Mouse (Mus musculus) Patski (cell line): ENCODE measurements around the gene Nosip. TPM values are rescaled to one million over a fixed set of nuclear protein-coding genes. Genes with fewer than 3 reads are reported as not detected.

Experiments
- ATAC-seq: fragments of 100-300 bp; one replicate; pipeline ENCODE4 v1.8.0; 2021
- CTCF ChIA-PET: fragments of 350-600 bp; sonication (Branson Sonifier 250); formaldehyde crosslinking; loops from one replicate; lab custom pipeline; 2022; ENCODE audit warnings: inconsistent platforms; lab: Charles Lee
- POLR2A ChIA-PET: fragments of 350-600 bp; sonication (Branson Sonifier 250); formaldehyde crosslinking; loops from one replicate; lab custom pipeline; 2022; ENCODE audit warnings: antibody characterized with exemption, inconsistent platforms; lab: Charles Lee
- DNase-seq: peaks from one replicate; pipeline ENCODE4 v3.0.0-alpha.2; 2011; ENCODE audit warnings: low read depth, low spot score
- H3K27me3 ChIP-seq: fragments of 371-371 bp; one replicate; pipeline ENCODE4 v1.5.1; 2021
- CTCF ChIP-seq: fragments of 100-300 bp; IDR thresholded peaks from one replicate; pipeline ENCODE4 v1.5.1; 2021
- in situ Hi-C: fragments of 300-500 bp; cut with MboI; formaldehyde crosslinking; loops from 3 replicates; pipeline ENCODE4 v1.11.1; 2018; ENCODE audit warnings: low pct_unique_long_range_greater_than_20kb, mixed read lengths
- polyA plus RNA-seq: library from polyadenylated mRNA; unstranded; gene quantifications from one replicate; pipeline ENCODE4 v1.2.3, GENCODE M21; 2021

Nosip gene
- polyA plus RNA-seq, 1 experiment from 2014 or later = 77.4 TPM

GRCm38 (mm10) chr7:45056329-45056971, 5.8 kb upstream of the Nosip start:
- DNase-seq (no peak), ATAC-seq (no peak)
- POLR2A ChIA-PET = interaction anchor here (1.0 kb wide), 1 partner anchor 42 kb away, joined by 3 read pairs; no protein-coding TSS in a partner anchor
- H3K27me3 ChIP-seq = no peaks in the 10 kb centered on the region
- CTCF ChIA-PET = no interaction called here
- TF ChIP-seq CTCF = no peak
- in situ Hi-C loops = no loop called here

DNA sequence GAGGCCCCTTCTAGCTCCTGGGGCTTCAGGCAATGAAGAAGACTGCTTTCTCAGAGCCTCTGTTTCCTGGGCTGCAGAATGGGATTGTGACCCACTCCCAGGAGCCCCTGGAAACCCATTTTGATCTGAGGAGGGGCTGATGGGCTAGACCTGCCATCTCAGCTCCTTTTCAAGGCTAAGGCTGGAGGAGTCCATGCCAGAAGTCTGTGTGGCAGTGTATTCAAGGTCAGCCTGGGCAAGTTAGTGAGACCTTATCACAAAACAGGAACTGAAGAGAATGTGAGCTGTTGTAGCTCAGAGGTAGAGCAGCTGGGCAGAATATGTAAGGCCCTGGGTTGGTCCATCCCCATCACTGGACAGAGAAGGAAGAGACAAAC, 5.3 kb upstream of the Nosip start:
- CTCF ChIA-PET = no interaction called here
- TF ChIP-seq CTCF = no peak
- ATAC-seq (no peak), DNase-seq (no peak)
- POLR2A ChIA-PET = no interaction called here
- H3K27me3 ChIP-seq = no peaks in the 10 kb centered on the region
- in situ Hi-C loops = no loop called here

DNA sequence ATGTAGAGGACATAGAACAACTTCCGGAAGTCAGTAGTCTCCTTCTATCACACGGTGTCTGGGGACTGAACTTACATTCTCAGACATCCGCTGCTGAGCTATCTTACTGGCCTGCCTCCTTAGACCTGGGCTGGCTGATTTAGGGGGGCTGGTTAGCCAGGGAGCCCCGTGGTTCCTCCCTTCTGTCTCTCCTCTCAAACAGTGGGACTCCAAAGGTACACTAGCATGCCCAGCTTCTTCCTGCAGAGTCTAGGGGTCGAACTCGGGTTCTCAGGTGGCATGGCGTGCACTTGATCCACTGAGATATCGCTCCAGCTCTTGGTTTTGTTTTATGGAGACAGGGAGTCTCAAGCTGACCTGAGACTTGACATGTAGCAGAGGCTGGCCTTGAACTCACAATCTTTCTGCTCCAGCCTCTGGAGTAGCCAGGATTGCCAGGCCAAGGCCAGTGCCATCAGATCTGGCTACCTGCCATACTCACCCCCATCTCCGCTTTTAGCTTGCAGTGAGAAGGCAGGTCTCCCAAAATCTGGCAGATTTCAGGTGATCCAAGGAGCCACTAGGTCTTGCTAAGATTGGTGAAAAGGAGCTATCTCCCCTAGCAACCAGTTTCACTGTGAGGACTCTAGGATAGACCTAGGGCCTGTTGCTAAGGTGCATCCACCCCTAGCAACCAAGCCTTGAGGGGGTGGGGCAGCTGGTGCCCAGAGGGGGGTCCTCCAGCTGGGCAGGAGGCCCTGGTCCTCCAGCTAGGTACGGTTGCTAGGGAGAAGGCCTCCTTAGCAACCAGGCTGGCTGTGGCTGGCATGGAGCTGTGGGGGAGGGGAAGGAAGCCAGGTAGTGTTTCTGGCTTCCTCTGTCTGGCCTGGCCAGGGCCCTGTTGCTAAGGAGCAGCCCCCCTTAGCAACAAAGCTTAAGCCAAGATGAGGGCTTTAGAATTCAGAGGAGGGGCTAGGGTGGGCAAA, 3.3 kb upstream of the Nosip start:
- CTCF ChIA-PET = interaction anchor here (0.7 to 1.5 kb wide), 3 partner anchors 9 to 29 kb away, joined by 3 to 5 read pairs (median 4); no protein-coding TSS in a partner anchor
- TF ChIP-seq CTCF = no peak
- POLR2A ChIA-PET = interaction anchor here (0.6 to 1.4 kb wide), 2 partner anchors 41 to 71 kb away, joined by 5 to 7 read pairs; partner anchors contain the start of gene Rras

DNA sequence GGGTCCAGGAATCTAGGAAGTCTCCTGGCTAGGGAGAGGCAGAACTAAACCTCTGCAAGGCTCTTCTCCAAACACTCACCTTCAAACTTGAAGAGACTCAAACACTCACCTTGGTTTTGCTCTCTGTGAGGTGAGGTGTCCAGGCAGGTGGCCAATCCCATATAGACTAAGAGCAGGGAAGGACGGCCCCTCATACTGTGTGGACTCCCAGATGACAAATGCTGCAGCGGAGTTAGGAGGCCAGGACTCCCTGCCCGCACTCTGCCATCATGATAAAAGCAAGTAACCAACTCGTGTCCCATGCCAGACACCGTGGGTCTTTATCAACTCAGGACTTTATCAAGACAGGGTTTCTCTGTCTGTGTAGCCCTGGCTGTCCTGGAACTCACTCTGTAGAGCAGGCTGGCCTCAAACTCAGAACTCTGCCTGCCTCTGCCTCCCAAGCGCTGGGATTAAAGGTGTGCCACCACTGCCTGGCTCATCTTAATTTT, 1.6 kb upstream of the Nosip start:
- ATAC-seq (no peak), DNase-seq (no peak)
- TF ChIP-seq CTCF = no peak
- ChIA-PET CTCF (interaction anchor here (1.2 kb wide), 1 partner anchor 94 kb away, joined by 3 read pairs; no protein-coding TSS in a partner anchor), POLR2A (no interaction called here)
- in situ Hi-C loops = no loop called here
- H3K27me3 ChIP-seq = no peaks in the 10 kb centered on the region

More for the DNA sequence above, 3.3 kb upstream of the Nosip start:
- in situ Hi-C loops = no loop called here
- no peak for ATAC-seq
- no peak for DNase-seq
- no peaks in the 10 kb centered on the region for H3K27me3 ChIP-seq

- in situ Hi-C loops = no loop called here
- ChIA-PET POLR2A (interaction anchor here (0.7 kb wide), 1 partner anchor 526 kb away, joined by 5 read pairs; no protein-coding TSS in a partner anchor), CTCF (interaction anchor here (0.7 kb wide), 1 partner anchor 44 kb away, joined by 3 read pairs; the partner anchor contains the start of gene Rras)
- DNase-seq = no peak
- ATAC-seq = no peak
- TF ChIP-seq CTCF = no peak
- H3K27me3 ChIP-seq = no peaks in the 10 kb centered on the region
These were observed 625 bp upstream of the Nosip start for GRCm38 (mm10) chr7:45061532-45062075.

GRCm38 (mm10) chr7:45067190-45067999, 5.2 kb downstream of the Nosip start:
- DNase-seq (no peak), ATAC-seq (no peak)
- in situ Hi-C loops = loop anchor here (5.0 kb wide), 1 partner anchor 85 kb away; no protein-coding TSS in a partner anchor
- ChIA-PET CTCF (interaction anchor here (0.8 to 2.7 kb wide), 11 partner anchors 8 to 88 kb away, joined by 3 to 9 read pairs (median 4); partner anchors contain the start of genes Rcn3 and Rras), POLR2A (no interaction called here)
- TF ChIP-seq CTCF = no peak
- H3K27me3 ChIP-seq = no peaks in the 10 kb centered on the region

- in situ Hi-C loops = loop anchor here (5.0 kb wide), 1 partner anchor 86 kb away; no protein-coding TSS in a partner anchor
- POLR2A ChIA-PET = interaction anchor here (0.6 kb wide), 1 partner anchor 56 kb away, joined by 4 read pairs; no protein-coding TSS in a partner anchor
- DNase-seq (no peak), ATAC-seq (peak; percentile 26)
- no peaks in the 10 kb centered on the region for H3K27me3 ChIP-seq
- CTCF ChIA-PET = interaction anchor here (0.8 to 2.7 kb wide), 13 partner anchors 8 to 102 kb away, joined by 3 to 9 read pairs (median 5); partner anchors contain the start of genes Rcn3 and Rras
- no peak for TF ChIP-seq CTCF
These were observed 5.7 kb downstream of the Nosip start for GRCm38 (mm10) chr7:45068000-45068318.

GRCm38 (mm10) chr7:45069671-45070070, 7.4 kb downstream of the Nosip start:
- DNase-seq (no peak), ATAC-seq (no peak)
- CTCF ChIA-PET = interaction anchor here (1.6 to 2.7 kb wide), 2 partner anchors 10 to 16 kb away, joined by 6 to 7 read pairs; no protein-coding TSS in a partner anchor
- in situ Hi-C loops = loop anchor here (5.0 kb wide), 1 partner anchor 87 kb away; no protein-coding TSS in a partner anchor
- POLR2A ChIA-PET = no interaction called here
- TF ChIP-seq CTCF = no peak
- no peaks in the 10 kb centered on the region for H3K27me3 ChIP-seq

DNA sequence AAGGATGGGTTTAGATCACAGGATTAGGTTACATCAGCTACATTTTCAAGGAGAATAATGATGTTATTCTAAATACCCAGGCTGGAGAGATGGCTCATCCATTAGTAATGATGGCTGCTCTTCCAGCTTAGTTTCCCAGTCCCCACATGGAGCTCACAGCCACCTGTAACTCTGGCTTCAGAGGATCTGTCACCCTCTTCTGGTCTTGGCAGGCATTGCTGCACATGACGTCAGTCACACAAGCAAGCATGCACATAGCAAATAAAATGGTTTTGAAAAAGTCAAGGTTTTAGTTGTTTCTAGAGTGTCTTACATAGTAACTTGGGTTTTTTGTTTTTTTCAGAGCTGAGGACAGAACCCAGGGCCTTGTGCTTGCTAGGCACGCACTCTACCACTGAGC, 10.0 kb downstream of the Nosip start:
- POLR2A ChIA-PET = no interaction called here
- DNase-seq (no peak), ATAC-seq (no peak)
- in situ Hi-C loops = no loop called here
- TF ChIP-seq CTCF = no peak
- no peaks in the 10 kb centered on the region for H3K27me3 ChIP-seq
- CTCF ChIA-PET = interaction anchor here (1.2 kb wide), 1 partner anchor 34 kb away, joined by 3 read pairs; no protein-coding TSS in a partner anchor
